Mouse (Mus musculus) lung, postnatal 10 days (tissue): ENCODE results near the gene Zyx.
A peak's percentile ranks its signal among the peaks of the same experiment; 100 is the strongest.

ENCODE experiments used
- DNase-seq: peaks from one replicate; pipeline ENCODE4 v3.0.0; 2021

The Zyx gene

DNA sequence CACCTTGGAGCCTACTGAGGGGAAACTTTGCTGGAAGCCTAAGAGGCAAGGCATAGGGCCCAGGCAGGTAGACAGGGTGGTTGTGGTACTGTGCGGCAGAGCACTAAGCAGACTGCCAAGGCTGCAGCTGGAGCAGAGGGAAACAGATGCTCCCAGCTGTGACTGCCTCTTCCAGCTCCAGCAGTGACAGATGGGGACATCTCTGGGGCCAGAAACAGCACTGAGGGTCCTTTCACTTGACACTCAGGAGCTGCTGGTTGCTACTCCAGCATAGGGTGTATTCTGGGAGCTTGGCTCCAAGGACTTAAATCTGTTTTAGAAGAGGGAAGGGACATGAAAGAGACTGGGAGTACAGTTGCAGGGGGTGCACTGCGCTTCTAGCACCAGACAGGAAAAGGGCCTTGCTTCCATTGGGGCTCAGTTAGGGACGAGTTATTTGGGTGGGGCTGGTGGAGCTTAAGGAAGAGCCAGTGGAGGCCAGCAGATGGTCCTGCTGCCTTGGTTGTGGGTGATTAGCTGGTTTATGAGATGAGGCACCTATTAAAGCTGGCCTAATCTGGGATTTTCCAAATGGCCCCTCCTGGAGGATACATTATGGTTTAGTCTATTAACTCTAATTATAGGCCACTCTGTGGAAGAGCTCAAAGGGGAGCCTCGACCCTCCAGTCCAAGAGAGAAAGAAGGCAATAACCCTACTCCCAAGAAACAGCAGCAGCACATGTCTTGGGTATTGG lies 21.4 kb downstream of the Zyx start:
- DNase-seq, result peak; percentile 73

DNA sequence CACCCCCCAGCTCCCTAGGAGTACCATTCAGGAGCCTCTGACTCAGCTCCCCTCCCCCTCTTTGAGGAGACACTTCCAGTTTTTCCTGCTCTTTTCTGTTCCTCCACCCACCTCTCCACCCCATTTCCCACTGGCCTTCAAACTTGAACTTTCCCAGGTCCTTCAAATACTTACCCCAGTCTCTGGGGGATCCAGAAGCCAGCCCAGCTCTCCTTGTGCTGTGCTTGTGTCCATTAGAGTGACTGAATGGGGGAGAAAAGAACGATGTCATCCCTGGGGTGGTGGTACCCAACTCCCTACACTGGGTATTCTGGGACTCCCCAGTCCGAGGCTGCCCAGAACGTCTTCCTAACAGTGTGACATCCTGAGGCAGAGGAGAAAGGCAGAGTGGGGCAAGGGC lies 22.6 kb downstream of the Zyx start:
- DNase-seq, result no peak

- no peak for DNase-seq
Measured at GRCm38 (mm10) chr6:42372421-42372815, 23.0 kb downstream of the Zyx start.

DNA sequence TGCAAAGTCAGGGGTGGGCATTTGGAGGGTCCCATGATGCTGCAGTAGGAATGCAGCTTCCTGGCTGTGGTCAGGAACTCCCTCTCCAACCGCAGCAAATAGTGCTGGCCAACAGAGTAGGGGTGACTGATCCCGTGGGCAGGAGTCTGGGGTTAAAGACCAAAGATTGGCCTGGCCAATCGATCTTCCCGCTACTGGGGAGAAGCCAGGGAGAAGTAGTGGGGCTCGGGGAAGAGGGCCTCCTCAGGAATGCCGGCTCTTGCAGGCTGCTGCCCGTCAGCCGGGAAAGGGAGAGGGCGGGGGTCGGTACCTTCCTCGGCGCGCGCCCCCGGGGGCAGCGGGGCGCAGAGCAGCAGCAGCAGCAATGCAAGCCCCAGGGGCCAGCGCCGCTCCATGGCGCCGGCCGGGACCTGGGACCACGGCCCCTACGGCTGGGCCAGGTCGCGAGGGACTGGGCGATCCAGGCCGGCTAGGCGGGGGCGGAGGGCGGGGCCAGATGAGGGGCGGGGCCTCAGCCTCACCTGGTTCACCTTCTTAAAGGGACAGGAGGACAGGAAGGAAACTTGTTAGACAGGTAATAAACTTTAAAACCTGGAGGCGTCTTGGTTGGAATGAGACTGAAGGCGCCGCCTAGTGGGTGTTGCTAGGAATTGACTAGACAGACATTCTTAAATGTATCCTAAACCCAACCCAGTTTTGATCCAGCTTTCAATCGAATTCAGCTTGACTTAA lies 23.6 kb downstream of the Zyx start, which contains the start of gene Epha1:
Gene Epha1, minus strand, starts transcription at position 453 of the 732 bp plus-strand sequence.
- peak; percentile 82 for DNase-seq

DNA sequence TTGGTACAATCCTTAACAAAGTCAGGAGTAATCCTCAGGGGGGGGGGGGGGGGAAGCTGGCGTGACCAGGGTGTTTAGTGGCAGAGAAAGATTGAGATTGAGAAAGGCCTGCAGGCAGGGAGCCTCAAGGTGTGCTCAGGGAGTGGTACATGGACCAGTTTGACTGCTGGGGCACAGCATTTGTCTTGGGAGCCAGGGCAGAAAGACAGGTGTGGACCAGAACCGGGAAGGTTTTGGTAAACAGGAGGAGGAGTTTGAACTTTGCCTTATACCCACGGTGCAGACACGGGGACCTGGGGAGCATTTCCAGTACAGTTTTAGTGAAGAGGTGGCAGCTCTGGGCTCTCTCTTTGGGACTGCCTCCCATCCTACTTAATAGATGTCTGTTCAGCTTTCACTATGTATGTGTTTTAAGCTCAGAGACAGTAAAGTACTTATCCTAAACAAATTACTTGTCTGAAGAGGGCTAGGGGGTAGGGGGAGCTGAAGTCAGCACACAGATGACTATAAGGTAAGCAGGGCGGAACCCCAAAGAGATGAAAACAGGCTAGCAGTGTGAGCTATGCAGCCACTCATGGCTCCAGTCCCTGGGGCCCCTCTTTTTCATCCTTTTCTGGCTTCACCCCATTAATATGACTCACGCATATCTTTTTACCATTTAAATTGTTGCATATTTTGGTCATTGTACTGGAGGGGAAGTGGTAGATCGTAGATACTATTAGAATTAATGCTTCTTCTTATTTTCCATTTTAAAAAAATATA lies 24.4 kb downstream of the Zyx start:
- DNase-seq, result no peak

DNA sequence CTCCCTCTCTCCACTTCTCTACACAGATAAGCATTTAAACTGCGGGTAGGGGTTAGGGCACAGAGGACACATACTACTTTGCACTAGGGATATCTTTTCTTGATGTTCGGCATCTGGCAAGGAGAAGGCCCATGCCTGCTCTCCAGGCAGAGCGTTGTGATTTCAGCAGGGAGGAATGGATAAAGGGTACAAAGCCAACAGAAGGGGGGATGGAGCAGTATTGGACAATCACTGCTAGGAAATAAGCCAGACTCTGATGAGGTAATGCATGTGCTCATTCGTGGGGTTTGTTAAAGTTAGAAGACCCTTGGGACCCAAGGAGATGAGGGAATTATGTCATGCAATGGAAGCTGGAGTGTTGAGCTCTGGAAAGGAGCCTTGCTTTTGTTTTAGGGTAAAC lies 25.3 kb downstream of the Zyx start:
- peak; percentile 61 for DNase-seq

DNA sequence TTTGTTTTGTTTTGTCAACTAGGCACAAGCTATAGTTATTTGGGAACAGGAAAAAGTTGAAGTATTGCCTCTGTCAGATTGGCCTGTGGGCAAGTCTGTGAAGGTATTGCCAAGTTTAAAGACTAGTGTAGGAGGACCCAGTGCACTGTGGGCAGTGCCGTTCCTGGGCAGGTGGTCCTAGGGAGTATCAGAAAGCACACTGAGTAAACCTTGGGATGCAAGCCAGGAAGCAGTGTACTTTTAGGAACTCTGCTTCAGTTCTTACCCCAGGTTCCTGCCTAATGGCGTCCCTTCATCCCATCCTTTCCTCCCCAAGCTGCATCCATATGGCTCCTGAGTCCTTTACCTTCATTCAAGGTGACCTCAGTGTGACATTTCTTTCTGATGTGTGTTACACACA lies 25.7 kb downstream of the Zyx start:
- DNase-seq, result no peak

DNA sequence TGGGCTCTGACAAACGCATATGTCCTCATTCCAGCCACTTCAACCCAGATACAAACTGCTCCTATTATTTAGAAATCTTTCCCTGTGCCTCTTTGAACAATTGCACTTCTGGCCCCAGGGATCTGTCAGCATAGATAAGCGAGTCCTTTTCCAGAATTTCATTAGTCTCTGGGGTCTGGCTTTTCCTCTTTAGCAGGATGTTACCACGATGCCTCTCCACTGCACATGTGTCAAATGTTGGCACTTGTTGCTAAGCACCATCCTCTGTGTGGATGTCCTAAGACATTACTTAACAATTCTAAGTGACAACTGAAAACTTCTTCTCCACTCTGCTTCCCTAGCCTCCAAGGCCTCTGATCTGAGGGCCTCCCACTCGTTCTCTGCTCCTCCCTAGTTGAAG lies 26.6 kb downstream of the Zyx start:
- no peak for DNase-seq

- DNase-seq, result no peak
Measured at GRCm38 (mm10) chr6:42376504-42377019, 27.1 kb downstream of the Zyx start.

GRCm38 (mm10) chr6:42377280-42377679 lies 27.9 kb downstream of the Zyx start:
- no peak for DNase-seq

DNA sequence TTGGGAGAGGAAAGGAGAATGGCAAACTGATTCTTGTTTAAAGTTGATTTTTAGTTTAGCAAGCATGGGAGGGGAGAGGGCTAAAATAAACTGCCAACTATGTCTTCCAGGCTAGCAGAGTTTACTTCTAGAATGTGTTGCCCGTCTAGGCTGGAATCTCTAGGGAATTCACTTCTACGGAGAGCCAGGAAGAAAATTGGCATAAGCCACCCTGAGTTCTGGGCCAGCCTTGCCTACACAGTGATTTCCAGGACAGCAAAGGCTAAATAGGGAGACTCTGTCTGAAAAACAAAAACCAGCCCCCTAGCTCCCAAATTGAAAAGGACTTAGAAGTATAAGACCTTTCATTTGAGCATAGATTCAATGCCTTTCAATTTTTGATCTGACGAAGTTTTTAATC lies 30.1 kb downstream of the Zyx start:
- DNase-seq, result no peak

DNA sequence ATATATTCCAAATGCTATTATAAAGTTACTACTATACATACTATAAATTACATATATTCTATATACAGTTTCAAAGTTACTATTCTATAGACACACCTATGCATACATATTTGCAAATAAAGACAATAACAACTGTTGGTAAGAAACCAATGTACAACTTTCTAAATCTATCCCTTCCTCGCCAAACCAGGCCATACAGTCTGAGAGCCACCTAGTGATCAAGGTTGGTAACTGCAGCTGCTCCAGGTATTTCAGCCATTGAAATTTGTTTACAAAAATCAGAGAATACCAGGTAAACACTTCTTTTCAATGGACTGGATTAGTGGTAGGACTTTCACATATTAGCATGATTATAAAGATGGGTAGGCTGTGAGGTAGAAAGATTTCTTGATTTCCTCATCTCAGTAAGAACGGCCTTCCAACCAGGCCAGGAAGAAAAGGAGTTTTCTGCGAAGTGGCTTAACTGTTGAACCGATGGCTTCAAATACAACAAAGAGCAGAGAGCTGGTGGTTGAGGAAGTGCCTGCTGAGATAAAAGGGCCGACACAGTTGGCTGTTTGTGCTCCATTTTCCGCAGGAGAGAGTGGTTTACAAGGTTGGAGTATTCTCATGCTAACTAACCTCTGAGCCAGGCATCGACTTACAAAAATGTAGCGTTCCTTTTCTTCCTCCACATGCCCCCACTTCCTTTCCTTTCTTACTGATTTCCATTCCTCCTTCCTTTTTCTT lies 31.1 kb downstream of the Zyx start:
- no peak for DNase-seq

DNA sequence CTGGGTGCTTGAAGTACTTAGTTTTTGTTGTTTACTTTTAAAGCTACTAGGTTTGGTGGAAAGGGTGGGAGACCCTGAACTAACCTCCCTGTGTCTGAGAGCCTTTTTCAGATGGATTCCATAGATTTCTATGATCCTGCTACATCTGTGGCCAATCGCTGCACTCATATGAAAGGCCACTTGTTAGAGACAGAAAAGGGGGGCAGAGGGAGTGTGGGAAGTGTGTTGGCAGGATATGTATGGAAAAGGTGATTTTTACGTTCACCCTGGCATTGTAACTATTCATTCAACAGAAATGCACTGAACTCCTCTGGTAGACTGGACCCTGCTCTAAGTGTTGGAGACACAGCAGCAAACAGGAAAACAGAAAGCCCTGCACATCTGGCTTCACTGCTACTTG lies 31.8 kb downstream of the Zyx start:
- no peak for DNase-seq

- no peak for DNase-seq
Measured at GRCm38 (mm10) chr6:42381916-42382381, 32.5 kb downstream of the Zyx start.

- DNase-seq, result no peak
Measured at GRCm38 (mm10) chr6:42383360-42383759, 33.9 kb downstream of the Zyx start.

DNA sequence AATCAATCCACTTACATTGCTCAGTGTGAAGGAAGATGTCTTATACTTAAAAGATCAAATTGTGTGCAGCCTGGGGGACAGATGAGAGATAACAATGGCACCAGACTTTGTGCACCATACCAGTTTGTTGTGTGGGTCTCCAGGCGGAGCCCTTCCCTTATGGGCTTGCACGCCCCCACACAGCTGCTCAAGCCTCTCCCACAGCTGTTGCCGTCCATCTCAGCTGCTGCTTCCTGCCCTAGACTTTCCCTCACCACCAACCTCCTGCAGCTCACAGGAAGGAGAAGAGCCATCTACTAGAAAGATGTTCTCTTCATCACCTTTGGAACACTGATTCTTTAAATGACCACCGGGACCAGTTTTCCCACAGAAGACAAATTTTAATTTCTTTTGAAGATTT lies 36.2 kb downstream of the Zyx start:
- DNase-seq, result no peak

DNA sequence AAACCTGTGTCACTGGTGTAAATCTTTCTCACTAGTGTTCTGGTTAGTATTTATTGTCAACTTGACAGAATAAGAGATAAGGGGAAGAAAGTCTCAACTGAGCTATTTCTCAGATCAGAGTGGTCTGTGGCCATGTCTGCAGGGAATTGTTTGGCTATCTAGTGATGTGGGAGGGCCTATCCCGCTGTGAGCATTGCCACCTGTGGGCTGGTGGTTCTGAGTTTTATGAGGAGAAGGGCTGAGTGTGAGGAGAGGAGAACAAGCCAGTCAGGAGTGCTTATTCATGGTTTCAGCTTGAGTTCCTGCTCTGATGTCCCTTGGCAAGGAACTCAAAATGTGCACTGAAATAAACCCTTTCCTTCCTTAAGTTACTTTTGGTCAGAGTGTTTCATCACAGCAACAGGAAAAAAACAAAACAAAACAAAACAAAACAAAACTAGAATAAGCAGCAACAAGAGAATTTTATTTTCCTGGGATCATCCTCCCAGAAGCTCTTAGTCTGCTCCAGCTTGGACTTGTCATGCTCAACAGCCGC lies 42.4 kb downstream of the Zyx start:
- DNase-seq, result peak; percentile 53

GRCm38 (mm10) chr6:42395960-42396809 lies 46.8 kb downstream of the Zyx start:
- DNase-seq, result peak; percentile 96

DNA sequence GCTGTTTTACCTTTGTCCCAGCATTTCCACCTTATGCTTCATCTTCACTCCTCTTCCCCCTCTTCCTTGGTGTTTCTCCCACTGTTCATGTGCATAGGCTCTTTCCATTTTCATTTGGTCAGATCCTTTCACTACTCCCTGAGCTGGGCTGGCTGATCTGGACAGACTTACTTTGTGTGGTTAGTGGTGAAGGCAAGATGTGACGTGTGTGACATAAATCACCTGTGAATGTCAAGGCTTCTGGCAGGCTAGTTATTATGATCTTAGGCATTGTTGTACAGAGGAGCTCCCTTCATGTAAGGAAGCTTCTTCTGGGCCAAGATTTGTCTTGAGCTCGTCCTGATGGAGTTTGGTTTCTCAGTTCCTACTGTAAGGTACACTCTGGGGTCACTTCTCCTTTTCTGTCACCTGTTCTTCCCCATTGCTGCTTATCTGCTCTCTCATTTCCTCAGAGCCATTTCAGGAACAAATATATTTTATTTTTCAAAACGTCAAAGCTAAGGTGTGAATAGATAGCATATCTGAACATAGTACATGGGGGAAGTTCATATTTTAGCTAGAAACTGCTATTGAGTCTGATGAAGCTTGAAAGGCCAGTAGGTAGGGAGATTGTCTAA lies 47.7 kb downstream of the Zyx start:
- DNase-seq, result no peak

- no peak for DNase-seq
Measured at GRCm38 (mm10) chr6:42398285-42398684, 48.9 kb downstream of the Zyx start.

GRCm38 (mm10) chr6:42398998-42399397 lies 49.6 kb downstream of the Zyx start:
- no peak for DNase-seq
